Mouse (Mus musculus) embryonic facial prominence, embryonic 15.5 days (tissue): ENCODE measurements around the gene Nadk. TPM values are rescaled to one million over a fixed set of nuclear protein-coding genes. Genes with fewer than 3 reads are reported as not detected.

Experiments
- ATAC-seq: fragments of 200-750 bp; cut with Nextera tagmentation; 2 replicates; pipeline ENCODE4 v1.8.0; 2017; ENCODE audit warnings: low read depth, moderate TSS enrichment; ENCODE audit not compliant: insufficient number of reproducible peaks, low FRiP score, low TSS enrichment
- H3K27ac ChIP-seq: fragments of 300-500 bp; sonication (generic); replicated peaks from 2 replicates; pipeline ENCODE4 v1.5.1; 2015; ENCODE audit warnings: mild to moderate bottlenecking, inconsistent platforms
- H3K27me3 ChIP-seq: fragments of 300-500 bp; sonication (generic); 2 replicates; pipeline ENCODE4 v1.6.1; 2015; ENCODE audit warnings: inconsistent platforms
- H3K36me3 ChIP-seq: fragments of 300-500 bp; sonication (generic); 2 replicates; pipeline ENCODE4 v1.6.1; 2015; ENCODE audit warnings: mild to moderate bottlenecking, inconsistent platforms
- H3K4me1 ChIP-seq: fragments of 300-500 bp; sonication (generic); 2 replicates; pipeline ENCODE4 v1.6.1; 2015; ENCODE audit warnings: inconsistent platforms
- H3K4me2 ChIP-seq: fragments of 300-500 bp; sonication (generic); replicated peaks from 2 replicates; pipeline ENCODE4 v1.6.1; 2015; ENCODE audit warnings: mild to moderate bottlenecking, inconsistent platforms
- H3K4me3 ChIP-seq: fragments of 300-500 bp; sonication (generic); replicated peaks from 2 replicates; pipeline ENCODE4 v1.5.1; 2015; ENCODE audit warnings: mild to moderate bottlenecking, inconsistent platforms
- H3K9ac ChIP-seq: fragments of 300-500 bp; sonication (generic); 2 replicates; pipeline ENCODE4 v1.6.1; 2015; ENCODE audit warnings: inconsistent platforms
- H3K9me3 ChIP-seq: fragments of 300-500 bp; sonication (generic); replicated peaks from 2 replicates; pipeline ENCODE4 v1.6.1; 2016; ENCODE audit warnings: inconsistent platforms
- WGBS: fragments of 180-500 bp; shearing (Covaris S2); methylation state at CpG from one replicate; pipeline ENCODE4 v1.1.7; 2015; 5-methylcytosine and 5-hydroxymethylcytosine counted together
- polyA plus RNA-seq: library from polyadenylated mRNA; unstranded; fragments of >200 nt; fragmentation: Nextera tagmentation; extraction: Ambion mirVana; gene quantifications from 2 replicates; pipeline ENCODE4 v1.2.1, GENCODE M21; 2015

Gene Nadk
- polyA plus RNA-seq, 1 experiment from 2014 or later = 88.5 TPM

GRCm38 (mm10) chr4:155571442-155571841, 9.3 kb downstream of the Nadk start:
- Histone ChIP-seq H3K27me3 (no peaks in the 10 kb centered on the region), H3K27ac (no peak overlapping the region), H3K9me3 (no peaks in the 10 kb centered on the region), H3K36me3 (0 out of 2 replicates have a peak, but pooled peaks cover 4% of the 10 kb centered on the region), H3K4me1 (peaks cover 7% of the 10 kb centered on the region), H3K4me2 (no peak overlapping the region), H3K9ac (no peak overlapping the region), H3K4me3 (no peak overlapping the region)
- 76% methylated on average over 2 of the region's 2 CpGs for WGBS
- ATAC-seq = no peak

DNA sequence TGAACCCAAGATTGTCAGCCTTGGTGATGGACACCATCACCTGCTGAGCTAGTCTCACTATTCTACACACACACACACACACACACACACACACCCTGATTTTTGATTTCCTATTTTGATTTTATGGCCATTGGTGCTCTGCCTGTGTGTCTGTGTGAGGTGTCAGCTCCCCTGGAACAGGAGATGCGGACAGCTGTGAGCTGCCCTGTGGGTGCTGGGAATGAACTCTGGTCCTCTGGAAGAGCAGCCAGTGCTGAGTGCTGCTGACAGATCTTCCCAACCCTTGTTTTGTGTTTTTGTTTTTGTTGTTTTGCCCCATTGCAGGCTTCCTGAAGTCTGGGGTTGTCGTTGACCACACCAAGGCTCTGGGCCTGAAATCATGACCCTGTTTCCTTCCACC, 11.0 kb downstream of the Nadk start:
- Histone ChIP-seq H3K4me2 (no peak overlapping the region), H3K27ac (no peak overlapping the region), H3K36me3 (peaks cover 19% of the 10 kb centered on the region), H3K4me1 (peaks cover 6% of the 10 kb centered on the region), H3K27me3 (no peaks in the 10 kb centered on the region), H3K9me3 (no peaks in the 10 kb centered on the region), H3K4me3 (no peak overlapping the region), H3K9ac (no peak overlapping the region)
- 93% methylated on average over 2 of the region's 2 CpGs for WGBS
- ATAC-seq = no peak

GRCm38 (mm10) chr4:155573876-155574275, 11.7 kb downstream of the Nadk start:
- Histone ChIP-seq H3K27ac (no peak overlapping the region), H3K27me3 (no peaks in the 10 kb centered on the region), H3K4me3 (no peak overlapping the region), H3K4me1 (peaks cover 6% of the 10 kb centered on the region), H3K4me2 (no peak overlapping the region), H3K9me3 (no peaks in the 10 kb centered on the region), H3K36me3 (peaks cover 19% of the 10 kb centered on the region), H3K9ac (no peak overlapping the region)
- ATAC-seq = no peak
- WGBS = 93% methylated on average over 9 of the region's 9 CpGs

- no peaks in the 10 kb centered on the region for H3K27me3 ChIP-seq
- 85% methylated on average over 11 of the region's 11 CpGs for WGBS
- no peak overlapping the region for H3K9ac ChIP-seq
- H3K4me3 ChIP-seq = no peak overlapping the region
- peaks cover 19% of the 10 kb centered on the region for H3K36me3 ChIP-seq
- no peak overlapping the region for H3K27ac ChIP-seq
- peaks cover 6% of the 10 kb centered on the region for H3K4me1 ChIP-seq
- ATAC-seq = no peak
- no peak overlapping the region for H3K4me2 ChIP-seq
- H3K9me3 ChIP-seq = no peaks in the 10 kb centered on the region
Measured at GRCm38 (mm10) chr4:155574931-155575330, 12.8 kb downstream of the Nadk start.

- Histone ChIP-seq H3K9me3 (no peaks in the 10 kb centered on the region), H3K9ac (no peak overlapping the region), H3K4me1 (peaks cover 6% of the 10 kb centered on the region), H3K27me3 (no peaks in the 10 kb centered on the region), H3K27ac (no peak overlapping the region), H3K36me3 (peaks cover 19% of the 10 kb centered on the region), H3K4me3 (no peak overlapping the region), H3K4me2 (no peak overlapping the region)
- WGBS = 89% methylated on average over 8 of the region's 8 CpGs
- no peak for ATAC-seq
Measured at GRCm38 (mm10) chr4:155575521-155575920, 13.3 kb downstream of the Nadk start.

DNA sequence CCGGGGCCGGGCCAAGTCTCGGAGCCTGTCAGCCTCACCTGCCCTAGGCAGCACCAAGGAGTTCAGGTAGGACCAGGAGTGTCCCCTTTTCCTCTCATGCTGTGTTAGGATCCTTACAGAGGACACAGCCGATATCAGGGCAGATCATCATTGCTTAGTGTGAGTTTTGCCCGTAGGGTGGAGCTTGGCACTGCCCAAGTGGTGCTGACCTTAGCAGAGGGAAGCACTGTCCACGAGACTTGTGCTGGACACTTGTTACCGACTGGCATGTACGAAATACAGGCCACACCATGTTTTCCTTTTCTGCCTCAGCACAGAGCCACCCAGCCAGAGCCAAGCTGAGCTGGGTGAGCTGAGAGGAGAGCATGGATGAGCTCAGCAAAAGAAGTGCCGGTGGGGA, 15.0 kb downstream of the Nadk start:
- Histone ChIP-seq H3K9me3 (no peaks in the 10 kb centered on the region), H3K4me2 (no peak overlapping the region), H3K36me3 (peaks cover 23% of the 10 kb centered on the region), H3K4me3 (no peak overlapping the region), H3K4me1 (no peaks in the 10 kb centered on the region), H3K27ac (no peak overlapping the region), H3K27me3 (no peaks in the 10 kb centered on the region), H3K9ac (no peak overlapping the region)
- no peak for ATAC-seq
- 92% methylated on average over 9 of the region's 9 CpGs for WGBS

DNA sequence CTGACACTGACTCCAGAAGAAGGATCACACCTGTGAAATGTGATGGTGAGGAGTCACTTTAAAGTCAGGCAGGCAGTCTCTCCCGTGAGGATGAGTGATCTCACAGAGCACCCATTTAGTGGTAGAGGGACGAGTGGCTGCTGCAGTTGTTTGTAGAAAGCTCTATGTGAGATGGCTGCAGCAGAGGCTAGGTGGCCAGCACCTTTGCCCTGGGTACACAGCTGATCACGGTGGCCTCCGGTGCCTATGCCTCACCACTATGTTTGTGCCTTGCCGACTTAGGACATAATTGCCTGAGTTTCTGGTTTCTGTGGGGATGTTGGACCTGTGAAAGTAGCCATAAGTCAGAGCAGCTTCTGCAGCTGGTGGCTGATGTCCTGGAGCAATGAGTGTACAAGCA, 15.6 kb downstream of the Nadk start:
- no peaks in the 10 kb centered on the region for H3K9me3 ChIP-seq
- 82% methylated on average over 5 of the region's 5 CpGs for WGBS
- H3K36me3 ChIP-seq = peaks cover 28% of the 10 kb centered on the region
- no peak overlapping the region for H3K27ac ChIP-seq
- H3K4me3 ChIP-seq = no peak overlapping the region
- no peak for ATAC-seq
- H3K4me1 ChIP-seq = no peaks in the 10 kb centered on the region
- no peaks in the 10 kb centered on the region for H3K27me3 ChIP-seq
- H3K4me2 ChIP-seq = no peak overlapping the region
- H3K9ac ChIP-seq = no peak overlapping the region

DNA sequence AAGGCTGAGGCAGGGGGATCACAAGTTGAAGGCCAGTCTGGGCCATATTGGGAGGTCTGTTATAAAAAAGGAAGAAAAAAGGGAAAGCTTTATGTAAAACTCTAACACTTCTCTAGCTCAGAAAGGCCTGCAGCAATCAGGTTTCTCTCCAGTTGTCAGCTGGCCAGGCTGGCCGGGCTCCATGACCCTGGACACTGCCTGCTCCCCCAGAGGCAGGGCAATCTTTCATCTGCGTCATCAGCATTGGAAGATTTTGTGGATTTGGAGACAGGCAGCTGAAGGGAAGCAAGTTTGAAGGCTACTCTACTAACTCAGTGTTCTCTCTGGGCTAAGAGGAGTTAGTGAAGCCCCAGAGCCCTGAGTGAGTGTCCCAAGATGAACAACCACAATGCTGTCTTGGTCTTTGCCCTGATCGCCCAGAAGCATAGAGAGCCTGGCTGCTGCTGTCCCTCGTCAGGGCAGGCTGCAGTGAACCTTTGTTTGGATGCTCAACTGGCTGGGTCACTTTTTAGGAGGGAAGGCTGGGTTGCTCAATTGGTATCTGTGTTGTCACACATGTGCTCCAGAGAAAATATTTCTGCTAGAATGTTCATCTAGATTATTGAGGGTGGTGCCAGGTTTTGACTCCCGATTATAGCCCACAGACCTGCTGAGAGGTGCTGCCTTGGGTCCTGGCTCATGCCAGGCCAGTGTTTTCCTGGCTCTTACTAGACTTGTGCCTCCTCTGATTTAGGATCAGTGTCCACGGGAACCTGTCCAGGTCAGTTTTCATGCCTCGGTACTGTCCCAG, 16.4 kb downstream of the Nadk start:
- Histone ChIP-seq H3K27ac (no peak overlapping the region), H3K36me3 (peaks cover 34% of the 10 kb centered on the region), H3K27me3 (no peaks in the 10 kb centered on the region), H3K4me2 (no peak overlapping the region), H3K9ac (no peak overlapping the region), H3K9me3 (no peaks in the 10 kb centered on the region), H3K4me3 (no peak overlapping the region), H3K4me1 (no peaks in the 10 kb centered on the region)
- 80% methylated on average over 7 of the region's 7 CpGs for WGBS
- ATAC-seq = no peak

DNA sequence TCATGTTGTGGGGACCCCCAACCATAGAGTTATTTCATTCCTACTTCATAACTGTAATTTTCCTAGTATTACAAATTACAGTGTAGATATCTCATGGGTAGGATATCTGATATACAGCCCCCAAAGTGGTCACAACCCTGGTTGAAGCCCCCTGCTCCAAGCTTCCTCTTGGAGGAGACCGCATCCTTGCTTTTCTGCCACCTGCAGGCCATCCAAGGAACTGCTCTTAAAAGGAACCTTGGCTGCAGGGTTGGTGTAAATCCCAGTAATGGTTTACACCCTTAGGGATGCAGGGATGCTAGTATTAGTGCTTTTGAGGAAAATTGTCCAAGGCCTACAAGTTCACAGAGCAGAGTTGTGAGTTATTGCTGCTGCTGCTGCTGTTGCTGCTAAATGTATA, 18.2 kb downstream of the Nadk start:
- H3K27ac ChIP-seq = no peak overlapping the region
- no peak overlapping the region for H3K4me3 ChIP-seq
- no peak overlapping the region for H3K4me2 ChIP-seq
- H3K36me3 ChIP-seq = peaks cover 53% of the 10 kb centered on the region
- H3K9me3 ChIP-seq = no peaks in the 10 kb centered on the region
- H3K9ac ChIP-seq = no peak overlapping the region
- no peak for ATAC-seq
- no peaks in the 10 kb centered on the region for H3K4me1 ChIP-seq
- no peaks in the 10 kb centered on the region for H3K27me3 ChIP-seq
- WGBS = 36% methylated on average over 1 of the region's 1 CpGs

- Histone ChIP-seq H3K4me3 (no peak overlapping the region), H3K27me3 (no peaks in the 10 kb centered on the region), H3K9me3 (no peaks in the 10 kb centered on the region), H3K36me3 (peaks cover 60% of the 10 kb centered on the region), H3K4me1 (no peaks in the 10 kb centered on the region), H3K27ac (no peak overlapping the region), H3K4me2 (no peak overlapping the region), H3K9ac (no peak overlapping the region)
- 83% methylated on average over 6 of the region's 6 CpGs for WGBS
- no peak for ATAC-seq
Measured at GRCm38 (mm10) chr4:155582279-155582905, 20.2 kb downstream of the Nadk start.

GRCm38 (mm10) chr4:155589356-155589755, 27.2 kb downstream of the Nadk start:
- Histone ChIP-seq H3K36me3 (peaks cover 66% of the 10 kb centered on the region), H3K4me1 (no peaks in the 10 kb centered on the region), H3K27me3 (no peaks in the 10 kb centered on the region), H3K9ac (no peak overlapping the region), H3K4me2 (no peak overlapping the region), H3K4me3 (no peak overlapping the region), H3K9me3 (no peaks in the 10 kb centered on the region), H3K27ac (no peak overlapping the region)
- no peak for ATAC-seq
- 97% methylated on average over 5 of the region's 5 CpGs for WGBS
